Mouse (Mus musculus): Measurements from ENCODE around the gene Gm8947. TPM values are rescaled to one million over a fixed set of nuclear protein-coding genes. Genes with fewer than 3 reads are reported as not detected.
"Not testable (repeated sequence)": the region's sequence is repeated elsewhere in the genome, so short reads cannot be mapped to it uniquely, and the experiment has no call there.

Gene Gm8947
- polyA plus RNA-seq (2014; fragmentation: Nextera tagmentation; extraction: Ambion mirVana), result 0.12 TPM in 1 of 2 replicates, not detected in the other

- no CpG with 5 or more reads among the region's 7 CpGs for WGBS
- not testable (repeated sequence) for H3K36me3 ChIP-seq (ENCODE audit: control insufficient read depth, insufficient read depth, low read length); H3K27ac ChIP-seq (replicated peaks; ENCODE audit: low read depth, low read length); H3K27me3 ChIP-seq (replicated peaks; ENCODE audit: control insufficient read depth, insufficient read depth, low read length); H3K4me3 ChIP-seq (ENCODE audit: low read depth, low read length); H3K4me2 ChIP-seq (ENCODE audit: low read depth, low read length); ATAC-seq (ENCODE audit: low read depth); DNase-seq (ENCODE audit: low spot score); H3K4me1 ChIP-seq (ENCODE audit: control insufficient read depth, insufficient read depth, low read length); H3K9me3 ChIP-seq (ENCODE audit: control insufficient read depth, low read length); H3K9ac ChIP-seq (ENCODE audit: low read depth, low read length)
These were observed at the start of gene Gm8947 for GRCm38 (mm10) chr1:151192075-151192474. Gm8947 (plus strand) TSS chr1:151192376.

- Histone ChIP-seq H3K4me1 (ENCODE audit: control insufficient read depth, insufficient read depth, low read length) (no peaks in the 10 kb centered on the region), H3K9ac (ENCODE audit: low read depth, low read length) (no peak overlapping the region), H3K9me3 (ENCODE audit: control insufficient read depth, low read length) (no peaks in the 10 kb centered on the region), H3K27ac (replicated peaks; ENCODE audit: low read depth, low read length) (no peak overlapping the region), H3K4me2 (ENCODE audit: low read depth, low read length) (no peak overlapping the region), H3K4me3 (ENCODE audit: low read depth, low read length) (no peak overlapping the region), H3K36me3 (ENCODE audit: control insufficient read depth, insufficient read depth, low read length) (no peaks in the 10 kb centered on the region), H3K27me3 (replicated peaks; ENCODE audit: control insufficient read depth, insufficient read depth, low read length) (no peaks in the 10 kb centered on the region)
- ATAC-seq (ENCODE audit: low read depth) (no peak), DNase-seq (ENCODE audit: low spot score) (no peak)
- 80% methylated on average over 6 of the region's 6 CpGs for WGBS
These were observed 47.6 kb upstream of the Gm8947 start for GRCm38 (mm10) chr1:151144471-151145146.

DNA sequence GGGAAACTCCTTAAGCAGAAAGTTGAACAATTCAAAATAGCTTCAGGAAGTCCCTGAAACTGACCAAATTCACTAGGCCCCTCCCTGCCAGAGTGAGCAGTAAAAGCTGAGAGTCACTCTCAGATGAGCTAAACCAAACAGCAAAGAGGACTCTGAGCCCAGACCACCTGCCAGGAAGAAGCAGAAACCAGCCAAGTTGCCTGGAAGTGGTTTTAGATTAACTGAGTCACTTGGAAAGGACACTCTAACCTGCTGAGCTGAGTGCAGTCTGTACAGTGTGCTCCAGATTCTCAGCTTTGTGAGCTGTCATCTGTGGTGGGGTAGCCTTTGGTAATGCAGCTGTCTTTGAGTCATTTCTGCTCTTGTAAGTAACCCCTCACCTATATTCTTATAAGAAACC is 44.4 kb upstream of the Gm8947 start:
- Histone ChIP-seq H3K9me3 (ENCODE audit: control insufficient read depth, low read length) (no peaks in the 10 kb centered on the region), H3K4me1 (ENCODE audit: control insufficient read depth, insufficient read depth, low read length) (no peaks in the 10 kb centered on the region), H3K27me3 (replicated peaks; ENCODE audit: control insufficient read depth, insufficient read depth, low read length) (no peaks in the 10 kb centered on the region), H3K27ac (replicated peaks; ENCODE audit: low read depth, low read length) (no peak overlapping the region), H3K9ac (ENCODE audit: low read depth, low read length) (no peak overlapping the region), H3K4me3 (ENCODE audit: low read depth, low read length) (no peak overlapping the region), H3K36me3 (ENCODE audit: control insufficient read depth, insufficient read depth, low read length) (no peaks in the 10 kb centered on the region), H3K4me2 (ENCODE audit: low read depth, low read length) (no peak overlapping the region)
- no peak for DNase-seq (ENCODE audit: low spot score)
- no peak for ATAC-seq (ENCODE audit: low read depth)

DNA sequence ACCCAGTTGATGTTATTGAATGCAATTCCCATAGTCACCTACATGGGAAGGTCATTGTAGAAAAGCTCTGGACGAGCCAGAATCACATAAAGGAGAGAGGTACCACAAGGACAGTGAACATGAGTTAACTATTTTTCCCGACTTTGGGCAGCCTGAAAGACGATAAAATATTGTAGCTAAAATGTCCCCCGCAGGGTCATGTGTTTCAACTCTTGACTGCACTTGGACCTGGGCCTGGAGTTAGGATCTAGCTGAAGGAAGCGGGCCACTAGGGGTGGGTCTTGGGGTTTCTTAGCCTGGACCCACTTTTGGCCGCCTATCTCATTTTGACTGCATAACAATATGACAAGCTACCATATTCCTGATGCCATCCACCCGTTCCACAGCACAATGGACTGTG is 42.0 kb upstream of the Gm8947 start:
- WGBS, result 89% methylated on average over 7 of the region's 7 CpGs

DNA sequence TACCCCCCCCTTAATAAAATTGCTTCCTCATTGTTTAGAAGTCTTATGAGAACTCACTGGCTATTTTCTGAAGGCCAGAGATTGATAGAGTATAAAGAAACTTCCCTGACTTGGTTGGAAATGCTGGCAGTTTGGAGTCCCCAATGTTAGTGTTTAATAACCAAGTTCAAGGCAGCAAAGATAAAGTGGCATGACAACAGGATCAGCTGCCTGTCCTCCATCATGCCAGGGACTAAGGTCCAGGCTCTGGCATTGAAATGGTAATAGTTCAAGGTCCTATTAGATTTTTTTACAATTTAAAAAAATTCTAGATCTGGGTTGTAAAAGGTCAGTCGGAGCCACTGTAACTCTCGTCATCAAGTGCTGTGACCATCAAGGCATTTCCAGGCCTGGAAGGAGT is 41.1 kb upstream of the Gm8947 start:
- H3K27ac ChIP-seq (replicated peaks; ENCODE audit: low read depth, low read length), result no peak overlapping the region
- no peaks in the 10 kb centered on the region for H3K27me3 ChIP-seq (replicated peaks; ENCODE audit: control insufficient read depth, insufficient read depth, low read length)
- no peak for ATAC-seq (ENCODE audit: low read depth)
- DNase-seq (ENCODE audit: low spot score), result no peak
- no peaks in the 10 kb centered on the region for H3K4me1 ChIP-seq (ENCODE audit: control insufficient read depth, insufficient read depth, low read length)
- 73% methylated on average over 2 of the region's 2 CpGs for WGBS
- H3K9ac ChIP-seq (ENCODE audit: low read depth, low read length), result no peak overlapping the region
- no peaks in the 10 kb centered on the region for H3K36me3 ChIP-seq (ENCODE audit: control insufficient read depth, insufficient read depth, low read length)
- no peak overlapping the region for H3K4me2 ChIP-seq (ENCODE audit: low read depth, low read length)
- H3K4me3 ChIP-seq (ENCODE audit: low read depth, low read length), result no peak overlapping the region
- no peaks in the 10 kb centered on the region for H3K9me3 ChIP-seq (ENCODE audit: control insufficient read depth, low read length)

More for the DNA sequence above, 42.0 kb upstream of the Gm8947 start:
- DNase-seq (ENCODE audit: low spot score) (no peak), ATAC-seq (ENCODE audit: low read depth) (no peak)
- H3K27me3 ChIP-seq (replicated peaks; ENCODE audit: control insufficient read depth, insufficient read depth, low read length), result no peaks in the 10 kb centered on the region
- H3K4me1 ChIP-seq (ENCODE audit: control insufficient read depth, insufficient read depth, low read length), result no peaks in the 10 kb centered on the region
- no peak overlapping the region for H3K4me2 ChIP-seq (ENCODE audit: low read depth, low read length)
- H3K27ac ChIP-seq (replicated peaks; ENCODE audit: low read depth, low read length), result no peak overlapping the region
- no peaks in the 10 kb centered on the region for H3K9me3 ChIP-seq (ENCODE audit: control insufficient read depth, low read length)
- no peaks in the 10 kb centered on the region for H3K36me3 ChIP-seq (ENCODE audit: control insufficient read depth, insufficient read depth, low read length)
- H3K9ac ChIP-seq (ENCODE audit: low read depth, low read length), result no peak overlapping the region
- H3K4me3 ChIP-seq (ENCODE audit: low read depth, low read length), result no peak overlapping the region

DNA sequence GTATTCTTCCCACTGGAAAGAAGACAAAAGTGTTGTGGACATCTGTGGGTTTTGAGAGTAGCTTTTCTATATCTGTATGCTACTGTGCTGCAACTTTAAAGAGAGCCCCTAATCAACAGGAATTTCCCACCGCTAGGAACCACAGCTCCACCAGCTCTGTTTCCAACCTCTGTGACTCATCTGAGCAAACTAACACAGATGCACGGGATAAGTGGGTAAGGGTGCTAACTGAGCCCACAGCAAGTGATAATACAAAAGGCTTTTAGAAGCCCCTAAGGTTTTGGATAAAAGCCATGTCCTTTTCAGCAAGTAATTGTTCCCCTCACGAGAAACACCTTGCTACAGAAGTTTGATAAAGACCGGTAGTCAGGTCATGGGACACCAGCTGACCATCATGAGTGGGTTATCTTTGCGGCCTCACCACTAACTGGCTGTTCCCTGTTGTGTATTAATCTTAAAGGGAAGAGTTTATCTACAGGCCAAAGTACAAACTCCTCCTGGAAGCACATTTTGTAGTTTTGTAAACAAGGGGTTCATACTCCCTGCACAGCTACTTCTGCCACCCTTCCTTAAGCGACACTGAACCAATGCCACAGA is 39.0 kb upstream of the Gm8947 start:
- H3K4me2 ChIP-seq (ENCODE audit: low read depth, low read length), result no peak overlapping the region
- H3K9ac ChIP-seq (ENCODE audit: low read depth, low read length), result no peak overlapping the region
- WGBS, result 77% methylated on average over 6 of the region's 6 CpGs
- H3K9me3 ChIP-seq (ENCODE audit: control insufficient read depth, low read length), result no peaks in the 10 kb centered on the region
- no peak overlapping the region for H3K27ac ChIP-seq (replicated peaks; ENCODE audit: low read depth, low read length)
- no peaks in the 10 kb centered on the region for H3K36me3 ChIP-seq (ENCODE audit: control insufficient read depth, insufficient read depth, low read length)
- DNase-seq (ENCODE audit: low spot score) (no peak), ATAC-seq (ENCODE audit: low read depth) (no peak)
- H3K4me3 ChIP-seq (ENCODE audit: low read depth, low read length), result no peak overlapping the region
- no peaks in the 10 kb centered on the region for H3K27me3 ChIP-seq (replicated peaks; ENCODE audit: control insufficient read depth, insufficient read depth, low read length)
- H3K4me1 ChIP-seq (ENCODE audit: control insufficient read depth, insufficient read depth, low read length), result no peaks in the 10 kb centered on the region

DNA sequence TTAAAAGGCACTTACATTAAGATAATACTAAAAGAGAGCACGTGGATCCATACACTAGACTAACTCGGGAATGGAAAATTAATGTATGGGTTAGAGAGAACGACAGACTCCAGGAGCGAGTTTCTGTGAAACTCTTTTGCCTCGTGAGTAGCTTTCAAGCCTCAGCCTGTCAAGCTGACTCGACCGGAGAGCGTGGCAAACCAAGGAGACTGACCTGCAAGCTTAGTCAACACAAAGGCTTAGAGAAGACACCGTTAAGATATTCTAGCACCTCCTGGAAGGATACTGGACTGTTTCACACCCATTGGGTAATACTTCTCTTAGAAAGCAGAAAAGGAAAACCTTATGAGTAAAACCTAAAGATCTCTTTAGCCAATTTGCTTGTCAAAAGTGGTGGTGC is 38.0 kb upstream of the Gm8947 start:
- not testable (repeated sequence) for H3K36me3 ChIP-seq (ENCODE audit: control insufficient read depth, insufficient read depth, low read length); ATAC-seq (ENCODE audit: low read depth); H3K27ac ChIP-seq (replicated peaks; ENCODE audit: low read depth, low read length); H3K4me2 ChIP-seq (ENCODE audit: low read depth, low read length); H3K27me3 ChIP-seq (replicated peaks; ENCODE audit: control insufficient read depth, insufficient read depth, low read length); H3K4me1 ChIP-seq (ENCODE audit: control insufficient read depth, insufficient read depth, low read length); H3K9me3 ChIP-seq (ENCODE audit: control insufficient read depth, low read length); H3K9ac ChIP-seq (ENCODE audit: low read depth, low read length); H3K4me3 ChIP-seq (ENCODE audit: low read depth, low read length); DNase-seq (ENCODE audit: low spot score)
- WGBS, result 86% methylated on average over 9 of the region's 9 CpGs

- Histone ChIP-seq H3K27me3 (replicated peaks; ENCODE audit: control insufficient read depth, insufficient read depth, low read length) (no peaks in the 10 kb centered on the region), H3K36me3 (ENCODE audit: control insufficient read depth, insufficient read depth, low read length) (no peaks in the 10 kb centered on the region), H3K4me2 (ENCODE audit: low read depth, low read length) (no peak overlapping the region), H3K27ac (replicated peaks; ENCODE audit: low read depth, low read length) (no peak overlapping the region), H3K9ac (ENCODE audit: low read depth, low read length) (no peak overlapping the region), H3K4me3 (ENCODE audit: low read depth, low read length) (no peak overlapping the region), H3K9me3 (ENCODE audit: control insufficient read depth, low read length) (no peaks in the 10 kb centered on the region), H3K4me1 (ENCODE audit: control insufficient read depth, insufficient read depth, low read length) (0 out of 2 replicates have a peak, but pooled peaks cover 4% of the 10 kb centered on the region)
- 85% methylated on average over 3 of the region's 3 CpGs for WGBS
- ATAC-seq (ENCODE audit: low read depth) (no peak), DNase-seq (ENCODE audit: low spot score) (no peak)
These were observed 36.0 kb upstream of the Gm8947 start for GRCm38 (mm10) chr1:151156129-151156528.

Measured in embryonic facial prominence, embryonic 14.5 days (tissue).